Mouse (Mus musculus) hindbrain, embryonic 16.5 days (tissue): ENCODE measurements around the gene Pcolce2. TPM values are rescaled to one million over a fixed set of nuclear protein-coding genes. Genes with fewer than 3 reads are reported as not detected.
A peak's percentile ranks its signal among the peaks of the same experiment; 100 is the strongest.

Experiments
- ATAC-seq: fragments of 200-750 bp; cut with Nextera tagmentation; 2 replicates; pipeline ENCODE4 v1.8.0; 2017; ENCODE audit warnings: moderate TSS enrichment, moderate library complexity
- H3K27ac ChIP-seq: fragments of 300-500 bp; sonication (generic); 2 replicates; pipeline ENCODE4 v1.5.1; 2014; ENCODE audit warnings: low read depth, mild to moderate bottlenecking, control low read depth, low read length, moderate library complexity
- H3K27me3 ChIP-seq: fragments of 300-500 bp; sonication (generic); replicated peaks from 2 replicates; pipeline ENCODE4 v1.6.1; 2014; ENCODE audit warnings: low read length; ENCODE audit not compliant: control insufficient read depth, insufficient read depth
- H3K36me3 ChIP-seq: fragments of 300-500 bp; sonication (generic); 2 replicates; pipeline ENCODE4 v1.6.1; 2014; ENCODE audit warnings: mild to moderate bottlenecking, low read length, moderate library complexity, mixed read lengths; ENCODE audit not compliant: control insufficient read depth, insufficient read depth
- H3K4me1 ChIP-seq: fragments of 300-500 bp; sonication (generic); 2 replicates; pipeline ENCODE4 v1.6.1; 2014; ENCODE audit warnings: low read depth, low read length; ENCODE audit not compliant: control insufficient read depth, insufficient read depth
- H3K4me2 ChIP-seq: fragments of 300-500 bp; sonication (generic); 2 replicates; pipeline ENCODE4 v1.6.1; 2014; ENCODE audit warnings: mild to moderate bottlenecking, low read length, control low read depth, moderate library complexity
- H3K4me3 ChIP-seq: fragments of 300-500 bp; sonication (generic); 2 replicates; pipeline ENCODE4 v1.5.1; 2014; ENCODE audit warnings: mild to moderate bottlenecking, low read length, control low read depth, moderate library complexity
- H3K9ac ChIP-seq: fragments of 300-500 bp; sonication (generic); 2 replicates; pipeline ENCODE4 v1.6.1; 2014; ENCODE audit warnings: low read depth, mild to moderate bottlenecking, control low read depth, low read length, moderate library complexity
- H3K9me3 ChIP-seq: fragments of 300-500 bp; sonication (generic); 2 replicates; pipeline ENCODE4 v1.6.1; 2014; ENCODE audit warnings: mild to moderate bottlenecking, low read length, moderate library complexity; ENCODE audit not compliant: control insufficient read depth
- WGBS: fragments of 180-500 bp; shearing (Covaris S2); extraction: QIAGEN DNeasy Blood & Tissue Kit; methylation state at CpG from one replicate; pipeline ENCODE4 v1.1.7; 2014; 5-methylcytosine and 5-hydroxymethylcytosine counted together
- polyA plus RNA-seq: library from polyadenylated mRNA; unstranded; fragments of >200 nt; fragmentation: Nextera tagmentation; extraction: Ambion mirVana; gene quantifications from 2 replicates; pipeline ENCODE4 v1.2.1, GENCODE M21; 2015

Gene Pcolce2
- polyA plus RNA-seq, 1 experiment from 2014 or later, result 1.8 TPM

- no peak overlapping the region for H3K9ac ChIP-seq
- 55% methylated on average over 4 of the region's 4 CpGs for WGBS
- no peak overlapping the region for H3K4me2 ChIP-seq
- no peak overlapping the region for H3K27ac ChIP-seq
- peaks cover 3% of the 10 kb centered on the region; the same call in 1 of the 2 replicates for H3K4me1 ChIP-seq
- H3K9me3 ChIP-seq, result no peaks in the 10 kb centered on the region
- H3K4me3 ChIP-seq, result no peak overlapping the region
- H3K27me3 ChIP-seq, result peaks cover 2% of the 10 kb centered on the region
- no peaks in the 10 kb centered on the region for H3K36me3 ChIP-seq
- ATAC-seq, result no peak
Measured at GRCm38 (mm10) chr9:95639919-95640318, 2.5 kb downstream of the Pcolce2 start.

GRCm38 (mm10) chr9:95645926-95646325 is 8.5 kb downstream of the Pcolce2 start:
- Histone ChIP-seq H3K4me1 (no peaks in the 10 kb centered on the region), H3K36me3 (no peaks in the 10 kb centered on the region), H3K9ac (no peak overlapping the region), H3K27ac (no peak overlapping the region), H3K27me3 (no peaks in the 10 kb centered on the region), H3K4me3 (no peak overlapping the region), H3K9me3 (no peaks in the 10 kb centered on the region), H3K4me2 (no peak overlapping the region)
- no peak for ATAC-seq
- 94% methylated on average over 8 of the region's 8 CpGs for WGBS

GRCm38 (mm10) chr9:95653363-95653762 is 16.0 kb downstream of the Pcolce2 start:
- H3K9me3 ChIP-seq, result no peaks in the 10 kb centered on the region
- no peak overlapping the region for H3K27ac ChIP-seq
- H3K9ac ChIP-seq, result no peak overlapping the region
- H3K4me3 ChIP-seq, result no peak overlapping the region
- no peaks in the 10 kb centered on the region for H3K36me3 ChIP-seq
- H3K4me2 ChIP-seq, result no peak overlapping the region
- no peaks in the 10 kb centered on the region for H3K4me1 ChIP-seq
- 84% methylated on average over 6 of the region's 6 CpGs for WGBS
- ATAC-seq, result no peak
- H3K27me3 ChIP-seq, result no peaks in the 10 kb centered on the region

- ATAC-seq, result no peak
- Histone ChIP-seq H3K9ac (no peak overlapping the region), H3K4me1 (no peaks in the 10 kb centered on the region), H3K4me2 (no peak overlapping the region), H3K4me3 (no peak overlapping the region), H3K9me3 (no peaks in the 10 kb centered on the region), H3K36me3 (no peaks in the 10 kb centered on the region), H3K27me3 (no peaks in the 10 kb centered on the region), H3K27ac (no peak overlapping the region)
- 95% methylated on average over 5 of the region's 5 CpGs for WGBS
Measured at GRCm38 (mm10) chr9:95654356-95654755, 17.0 kb downstream of the Pcolce2 start.

GRCm38 (mm10) chr9:95657941-95658340 is 20.5 kb downstream of the Pcolce2 start:
- Histone ChIP-seq H3K4me1 (no peaks in the 10 kb centered on the region), H3K36me3 (no peaks in the 10 kb centered on the region), H3K9ac (no peak overlapping the region), H3K27me3 (no peaks in the 10 kb centered on the region), H3K9me3 (no peaks in the 10 kb centered on the region), H3K27ac (no peak overlapping the region), H3K4me2 (no peak overlapping the region), H3K4me3 (no peak overlapping the region)
- no peak for ATAC-seq
- WGBS, result 89% methylated on average over 2 of the region's 2 CpGs

- peak; percentile 52 for ATAC-seq
- Histone ChIP-seq H3K4me2 (no peak overlapping the region), H3K36me3 (no peaks in the 10 kb centered on the region), H3K9ac (no peak overlapping the region), H3K27ac (no peak overlapping the region), H3K4me1 (peaks cover 12% of the 10 kb centered on the region), H3K9me3 (no peaks in the 10 kb centered on the region), H3K4me3 (no peak overlapping the region), H3K27me3 (no peaks in the 10 kb centered on the region)
- 31% methylated on average over 10 of the region's 10 CpGs for WGBS
Measured at GRCm38 (mm10) chr9:95664290-95664989, 27.0 kb downstream of the Pcolce2 start.

GRCm38 (mm10) chr9:95665835-95666234 is 28.4 kb downstream of the Pcolce2 start:
- WGBS, result 84% methylated on average over 6 of the region's 6 CpGs
- Histone ChIP-seq H3K27me3 (no peaks in the 10 kb centered on the region), H3K9me3 (no peaks in the 10 kb centered on the region), H3K4me1 (peaks cover 12% of the 10 kb centered on the region), H3K27ac (no peak overlapping the region), H3K4me2 (no peak overlapping the region), H3K4me3 (no peak overlapping the region), H3K9ac (no peak overlapping the region), H3K36me3 (no peaks in the 10 kb centered on the region)
- ATAC-seq, result no peak

GRCm38 (mm10) chr9:95667836-95668235 is 30.4 kb downstream of the Pcolce2 start:
- WGBS, result 11% methylated on average over 9 of the region's 9 CpGs
- Histone ChIP-seq H3K27me3 (no peaks in the 10 kb centered on the region), H3K9me3 (no peaks in the 10 kb centered on the region), H3K4me1 (peaks cover 12% of the 10 kb centered on the region), H3K27ac (no peak overlapping the region), H3K4me2 (peak overlapping the region; percentile 0; the same call in 1 of the 2 replicates), H3K4me3 (no peak overlapping the region), H3K9ac (no peak overlapping the region), H3K36me3 (no peaks in the 10 kb centered on the region)
- ATAC-seq, result peak; percentile 53; the same call in 1 of the 2 replicates

GRCm38 (mm10) chr9:95668306-95668705 is 30.9 kb downstream of the Pcolce2 start:
- Histone ChIP-seq H3K4me3 (no peak overlapping the region), H3K36me3 (no peaks in the 10 kb centered on the region), H3K27me3 (no peaks in the 10 kb centered on the region), H3K9me3 (no peaks in the 10 kb centered on the region), H3K27ac (no peak overlapping the region), H3K9ac (no peak overlapping the region), H3K4me1 (peaks cover 12% of the 10 kb centered on the region), H3K4me2 (no peak overlapping the region)
- 60% methylated on average over 5 of the region's 5 CpGs for WGBS
- ATAC-seq, result no peak
